Mouse (Mus musculus) thymus, adult 2 months (tissue): ENCODE measurements around the gene Sncg. TPM values are rescaled to one million over a fixed set of nuclear protein-coding genes. Genes with fewer than 3 reads are reported as not detected.
"Not testable (repeated sequence)": the region's sequence is repeated elsewhere in the genome, so short reads cannot be mapped to it uniquely, and the experiment has no call there.

Experiments used
- DNase-seq: peaks from one replicate; pipeline ENCODE4 v3.0.0; 2021
- H3K27ac ChIP-seq: fragments of 200-500 bp; 2 replicates; pipeline ENCODE4 v1.5.1; 2012; ENCODE audit warnings: low read length, control low read depth; ENCODE audit not compliant: control insufficient read depth, insufficient read depth
- H3K27me3 ChIP-seq: fragments of 200-500 bp; 2 replicates; pipeline ENCODE4 v1.6.1; 2012; ENCODE audit warnings: mild to moderate bottlenecking, low read length, moderate library complexity, mixed read lengths; ENCODE audit not compliant: control insufficient read depth, insufficient read depth
- H3K36me3 ChIP-seq: fragments of 200-500 bp; 2 replicates; pipeline ENCODE4 v1.6.1; 2012; ENCODE audit warnings: mild to moderate bottlenecking, low read length, moderate library complexity; ENCODE audit not compliant: control insufficient read depth, insufficient read depth
- H3K4me1 ChIP-seq: fragments of 200-500 bp; replicated peaks from 2 replicates; pipeline ENCODE4 v1.6.1; 2012; ENCODE audit warnings: low read length; ENCODE audit not compliant: control insufficient read depth, insufficient read depth
- H3K4me3 ChIP-seq: fragments of 200-500 bp; 2 replicates; pipeline ENCODE4 v1.5.1; 2012; ENCODE audit warnings: mild to moderate bottlenecking, low read length, control low read depth, moderate library complexity; ENCODE audit not compliant: control insufficient read depth, insufficient read depth
- CTCF ChIP-seq: fragments of 200-500 bp; IDR thresholded peaks from 2 replicates; pipeline ENCODE4 v1.5.1; 2012; ENCODE audit warnings: mild to moderate bottlenecking, control low read depth, low read length, moderate library complexity, borderline replicate concordance; ENCODE audit not compliant: control insufficient read depth, poor library complexity, insufficient read depth; ENCODE audit errors: extremely low read depth
- POLR2A ChIP-seq: fragments of 200-500 bp; IDR thresholded peaks from 2 replicates; pipeline ENCODE4 v1.6.1; 2012; ENCODE audit warnings: mild to moderate bottlenecking, low read length, control low read depth, moderate library complexity; ENCODE audit not compliant: control insufficient read depth, poor library complexity, insufficient read depth; ENCODE audit errors: extremely low read depth
- WGBS: fragments of 180-500 bp; shearing (Covaris S2); methylation state at CpG from one replicate; pipeline ENCODE4 v1.1.7; 2018; 5-methylcytosine and 5-hydroxymethylcytosine counted together
- polyA plus RNA-seq: library from polyadenylated mRNA; depleted of rRNA; stranded (reverse); fragments of >200 nt; gene quantifications from 2 replicates; pipeline ENCODE4 v1.2.3, GENCODE M21; 2012; rRNA removed

Gene Sncg
- polyA plus RNA-seq: 5.2 and 10.2 TPM in 2 replicates

GRCm38 (mm10) chr14:34374577-34374976 lies at the start of gene Sncg:
Gene Sncg, minus strand, starts transcription at chr14:34374789.
- no peak for DNase-seq
- H3K4me1 ChIP-seq: no peaks in the 10 kb centered on the region
- TF ChIP-seq CTCF (no peak), POLR2A (no peak)
- no peak within 1 kb of the TSS for H3K27ac ChIP-seq
- H3K36me3 ChIP-seq: no peaks in the 10 kb centered on the region
- H3K4me3 ChIP-seq: no peak within 1 kb of the TSS
- 33% methylated on average over 10 of the region's 10 CpGs for WGBS
- no peaks in the 10 kb centered on the region for H3K27me3 ChIP-seq

GRCm38 (mm10) chr14:34421078-34421477 lies 46.5 kb upstream of the Sncg start:
- H3K4me3 ChIP-seq: no peak overlapping the region
- no peak for DNase-seq
- no peaks in the 10 kb centered on the region for H3K4me1 ChIP-seq
- no peaks in the 10 kb centered on the region for H3K27me3 ChIP-seq
- 82% methylated on average over 1 of the region's 1 CpGs for WGBS
- no peaks in the 10 kb centered on the region for H3K36me3 ChIP-seq
- H3K27ac ChIP-seq: no peak overlapping the region
- TF ChIP-seq POLR2A: no peak

GRCm38 (mm10) chr14:34417501-34417900 lies 42.9 kb upstream of the Sncg start:
- no peaks in the 10 kb centered on the region for H3K27me3 ChIP-seq
- no peaks in the 10 kb centered on the region for H3K36me3 ChIP-seq
- H3K4me3 ChIP-seq: no peak overlapping the region
- TF ChIP-seq CTCF (no peak), POLR2A (no peak)
- no peak overlapping the region for H3K27ac ChIP-seq
- DNase-seq: no peak
- no peaks in the 10 kb centered on the region for H3K4me1 ChIP-seq
- 88% methylated on average over 5 of the region's 5 CpGs for WGBS

- WGBS: 91% methylated on average over 4 of the region's 4 CpGs
- not testable (repeated sequence) for H3K4me3 ChIP-seq, H3K27me3 ChIP-seq, H3K36me3 ChIP-seq, H3K27ac ChIP-seq, H3K4me1 ChIP-seq, DNase-seq
Measured at GRCm38 (mm10) chr14:34416946-34417345, 42.4 kb upstream of the Sncg start.

- TF ChIP-seq CTCF (no peak), POLR2A (no peak)
- no peaks in the 10 kb centered on the region for H3K36me3 ChIP-seq
- no peak overlapping the region for H3K4me3 ChIP-seq
- no peaks in the 10 kb centered on the region for H3K4me1 ChIP-seq
- no peak for DNase-seq
- 96% methylated on average over 7 of the region's 7 CpGs for WGBS
- H3K27me3 ChIP-seq: no peaks in the 10 kb centered on the region
- H3K27ac ChIP-seq: no peak overlapping the region
Measured at GRCm38 (mm10) chr14:34412164-34412896, 37.7 kb upstream of the Sncg start.

GRCm38 (mm10) chr14:34410716-34411115 lies 36.1 kb upstream of the Sncg start:
- no peaks in the 10 kb centered on the region for H3K36me3 ChIP-seq
- H3K27me3 ChIP-seq: no peaks in the 10 kb centered on the region
- no peak for TF ChIP-seq POLR2A
- TF ChIP-seq CTCF: no peak
- H3K27ac ChIP-seq: no peak overlapping the region
- H3K4me1 ChIP-seq: no peaks in the 10 kb centered on the region
- no peak overlapping the region for H3K4me3 ChIP-seq
- DNase-seq: no peak
- 95% methylated on average over 6 of the region's 6 CpGs for WGBS

GRCm38 (mm10) chr14:34403424-34403823 lies 28.8 kb upstream of the Sncg start:
- DNase-seq: no peak
- Histone ChIP-seq H3K4me3 (no peak overlapping the region), H3K27me3 (no peaks in the 10 kb centered on the region), H3K36me3 (no peaks in the 10 kb centered on the region), H3K27ac (no peak overlapping the region), H3K4me1 (no peaks in the 10 kb centered on the region)
- WGBS: 90% methylated on average over 7 of the region's 7 CpGs
- TF ChIP-seq CTCF: no peak
- TF ChIP-seq POLR2A: no peak
